9 mouse cellular contexts compared by ENCODE assay signal in the genomic region with DNA sequence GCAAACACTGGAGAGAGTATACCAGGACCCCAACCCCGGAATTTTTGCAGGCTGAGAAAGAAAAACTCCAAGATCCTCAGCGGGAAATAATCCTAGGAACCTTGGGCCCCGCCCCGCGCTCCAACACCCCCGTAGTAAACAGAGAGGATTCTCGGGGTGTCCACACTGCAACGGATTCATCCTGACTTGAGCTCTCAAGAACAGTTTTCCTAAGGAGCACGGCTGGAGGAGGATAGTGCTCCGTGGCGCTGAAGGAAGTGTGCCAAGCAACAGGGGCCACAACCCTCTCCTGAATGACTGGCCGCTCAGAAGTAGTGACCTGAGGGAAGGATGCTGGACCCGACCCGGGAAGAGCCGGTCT. TPM values are rescaled to one million over a fixed set of nuclear protein-coding genes. Genes with fewer than 3 reads are reported as not detected.
DNase-seq lines count a peak whose midpoint lies in the region; ATAC-seq lines count a peak whose summit lies in the region.
"Had no signal": no experiment of that assay in that cellular context is flagged by ENCODE, and none has a peak within 500 bp of the region (broad histone marks: within the 10 kb centered on the region; RNA-seq: fewer than 3 reads in every experiment).

No protein-coding gene starts in this region.

- peak overlapping the region; percentile 86 for H3K4me3 ChIP-seq in heart, embryonic 11.5 days (ENCODE audit: low read depth, low read length)
- H3K4me3 ChIP-seq in forebrain, embryonic 12.5 days (replicated peaks) = peak overlapping the region; percentile 85
- peak overlapping the region; percentile 95 for H3K4me3 ChIP-seq in limb, embryonic 15.5 days
- H3K4me3 ChIP-seq in stomach, embryonic 16.5 days (replicated peaks; ENCODE audit: low read length) = peak overlapping the region; percentile 87

- no peaks in the 10 kb centered on the region for H3K4me1 ChIP-seq in heart, embryonic 11.5 days (ENCODE audit: control insufficient read depth, insufficient read depth, low read length)
- H3K4me1 ChIP-seq in forebrain, embryonic 12.5 days = peaks cover 9% of the 10 kb centered on the region
- peaks cover 5% of the 10 kb centered on the region; the same call in 1 of the 2 replicates for H3K4me1 ChIP-seq in limb, embryonic 15.5 days
- H3K4me1 ChIP-seq in stomach, embryonic 16.5 days (ENCODE audit: control insufficient read depth, insufficient read depth, low read length) = 0 out of 2 replicates have a peak, but pooled peaks cover 2% of the 10 kb centered on the region

- H3K4me2 ChIP-seq in heart, embryonic 11.5 days = peak overlapping the region; percentile 89
- peak overlapping the region; percentile 73 for H3K4me2 ChIP-seq in forebrain, embryonic 12.5 days
- H3K4me2 ChIP-seq in limb, embryonic 15.5 days = peak overlapping the region; percentile 58
- peak overlapping the region; percentile 84 for H3K4me2 ChIP-seq in stomach, embryonic 16.5 days (ENCODE audit: low read depth, low read length)

- H3K9me3 ChIP-seq in heart, embryonic 11.5 days (replicated peaks; ENCODE audit: control insufficient read depth, low read length) = no peaks in the 10 kb centered on the region
- H3K9me3 ChIP-seq in forebrain, embryonic 12.5 days = no peaks in the 10 kb centered on the region
- no peaks in the 10 kb centered on the region for H3K9me3 ChIP-seq in limb, embryonic 15.5 days
- no peaks in the 10 kb centered on the region for H3K9me3 ChIP-seq in stomach, embryonic 16.5 days (replicated peaks; ENCODE audit: control insufficient read depth, low read length)

- WGBS in heart, embryonic 11.5 days (ENCODE audit: insufficient replicate concordance) = under 1% methylated on average over 15 of the region's 15 CpGs
- 0% methylated on average over 15 of the region's 15 CpGs for WGBS in forebrain, embryonic 12.5 days
- WGBS in limb, embryonic 15.5 days = 0% methylated on average over 15 of the region's 15 CpGs
- WGBS in stomach, embryonic 16.5 days = 1% methylated on average over 15 of the region's 15 CpGs

- no peaks in the 10 kb centered on the region for H3K27me3 ChIP-seq in heart, embryonic 11.5 days (ENCODE audit: control insufficient read depth, insufficient read depth, low read length)
- H3K27me3 ChIP-seq in forebrain, embryonic 12.5 days = no peaks in the 10 kb centered on the region
- H3K27me3 ChIP-seq in limb, embryonic 15.5 days = no peaks in the 10 kb centered on the region
- no peaks in the 10 kb centered on the region for H3K27me3 ChIP-seq in stomach, embryonic 16.5 days (ENCODE audit: control insufficient read depth, insufficient read depth, low read length)

- H3K9ac ChIP-seq in heart, embryonic 11.5 days (ENCODE audit: low read depth, low read length) = peak overlapping the region; percentile 85
- peak overlapping the region; percentile 83 for H3K9ac ChIP-seq in forebrain, embryonic 12.5 days
- H3K9ac ChIP-seq in limb, embryonic 15.5 days = peak overlapping the region; percentile 77
- peak overlapping the region; percentile 87 for H3K9ac ChIP-seq in stomach, embryonic 16.5 days (ENCODE audit: low read length)

- intact Hi-C loops in heart, postnatal 25 days (cut with DNase I) = loop anchor here (5.0 to 10.0 kb wide), 2 partner anchors 105 to 633 kb away; a partner anchor contains a TSS

- DNase-seq in heart, postnatal 25 days (ENCODE audit: low spot score) = no peak
- no peak for DNase-seq in cerebellum, adult 18-20 months
- DNase-seq in layer of hippocampus, adult 9-10 months (ENCODE audit: low spot score) = no peak

- H3K27ac ChIP-seq in heart, embryonic 11.5 days (ENCODE audit: low read depth, low read length) = peak overlapping the region; percentile 93
- H3K27ac ChIP-seq in forebrain, embryonic 12.5 days = peak overlapping the region; percentile 94
- H3K27ac ChIP-seq in limb, embryonic 15.5 days = peak overlapping the region; percentile 97
- H3K27ac ChIP-seq in stomach, embryonic 16.5 days (ENCODE audit: low read length) = peak overlapping the region; percentile 95

- ATAC-seq in heart, embryonic 11.5 days (replicated peaks; ENCODE audit: insufficient number of reproducible peaks, low FRiP score, low TSS enrichment) = no peak; the same call in 1 of the 2 replicates
- ATAC-seq in CD4-positive, CD25-positive, alpha-beta regulatory T cell, adult 4 months = peak; percentile 9
- no peak for ATAC-seq in forebrain, embryonic 12.5 days (ENCODE audit: low FRiP score)
- no peak for ATAC-seq in limb, embryonic 15.5 days (ENCODE audit: insufficient number of reproducible peaks, low FRiP score, low TSS enrichment, low read depth)
- ATAC-seq in stomach, embryonic 16.5 days (ENCODE audit: insufficient read depth, low FRiP score) = no peak

- H3K36me3 ChIP-seq in heart, embryonic 11.5 days (ENCODE audit: control insufficient read depth, insufficient read depth, low read length) = no peaks in the 10 kb centered on the region
- H3K36me3 ChIP-seq in forebrain, embryonic 12.5 days (replicated peaks) = peaks cover 6% of the 10 kb centered on the region; the same call in 1 of the 2 replicates
- peaks cover 8% of the 10 kb centered on the region; the same call in 1 of the 2 replicates for H3K36me3 ChIP-seq in limb, embryonic 15.5 days
- no peaks in the 10 kb centered on the region for H3K36me3 ChIP-seq in stomach, embryonic 16.5 days (ENCODE audit: control insufficient read depth, insufficient read depth, low read length)

RNA-seq across cellular contexts. Expression of a gene that starts 0.5 kb away (rescaled TPM):
- polyA plus RNA-seq in heart, embryonic 11.5 days (2014; fragmentation: Nextera tagmentation; extraction: Ambion mirVana) = 14.3 and 15.6 TPM in 2 replicates
- total RNA-seq in heart, postnatal 25 days (2021) = 1 to 10 TPM; 7.0 to 7.2 TPM
- 10 to 100 TPM; 15.5 to 17.9 TPM for polyA plus RNA-seq in CD4-positive, CD25-positive, alpha-beta regulatory T cell, adult 4 months (2017; shearing (Covaris generic))
- 21.1 and 21.5 TPM in 2 replicates for polyA plus RNA-seq in forebrain, embryonic 12.5 days (2016; fragmentation: Nextera tagmentation; extraction: Ambion mirVana)
- 10.4 and 12.2 TPM in 2 replicates for polyA plus RNA-seq in limb, embryonic 15.5 days (2015; fragmentation: Nextera tagmentation; extraction: Ambion mirVana)
- polyA plus RNA-seq in stomach, embryonic 16.5 days (2015; fragmentation: Nextera tagmentation; extraction: Ambion mirVana) = 13.8 and 14.3 TPM in 2 replicates

RNA-seq across cellular contexts. Expression of a gene that starts 25.6 kb away (rescaled TPM):
- not detected in 2 replicates for polyA plus RNA-seq in heart, embryonic 11.5 days (2014; fragmentation: Nextera tagmentation; extraction: Ambion mirVana)
- under 1 TPM; 0.47 to 0.59 TPM for total RNA-seq in heart, postnatal 25 days (2021)
- not detected for polyA plus RNA-seq in CD4-positive, CD25-positive, alpha-beta regulatory T cell, adult 4 months (2017; shearing (Covaris generic))
- polyA plus RNA-seq in forebrain, embryonic 12.5 days (2016; fragmentation: Nextera tagmentation; extraction: Ambion mirVana) = not detected in 2 replicates
- polyA plus RNA-seq in limb, embryonic 15.5 days (2015; fragmentation: Nextera tagmentation; extraction: Ambion mirVana) = not detected in 2 replicates
- not detected in 2 replicates for polyA plus RNA-seq in stomach, embryonic 16.5 days (2015; fragmentation: Nextera tagmentation; extraction: Ambion mirVana)
- total RNA-seq: layer of hippocampus, adult 18-20 months had no signal
